8 mouse cellular contexts compared by ENCODE assay signal in the genomic region with DNA sequence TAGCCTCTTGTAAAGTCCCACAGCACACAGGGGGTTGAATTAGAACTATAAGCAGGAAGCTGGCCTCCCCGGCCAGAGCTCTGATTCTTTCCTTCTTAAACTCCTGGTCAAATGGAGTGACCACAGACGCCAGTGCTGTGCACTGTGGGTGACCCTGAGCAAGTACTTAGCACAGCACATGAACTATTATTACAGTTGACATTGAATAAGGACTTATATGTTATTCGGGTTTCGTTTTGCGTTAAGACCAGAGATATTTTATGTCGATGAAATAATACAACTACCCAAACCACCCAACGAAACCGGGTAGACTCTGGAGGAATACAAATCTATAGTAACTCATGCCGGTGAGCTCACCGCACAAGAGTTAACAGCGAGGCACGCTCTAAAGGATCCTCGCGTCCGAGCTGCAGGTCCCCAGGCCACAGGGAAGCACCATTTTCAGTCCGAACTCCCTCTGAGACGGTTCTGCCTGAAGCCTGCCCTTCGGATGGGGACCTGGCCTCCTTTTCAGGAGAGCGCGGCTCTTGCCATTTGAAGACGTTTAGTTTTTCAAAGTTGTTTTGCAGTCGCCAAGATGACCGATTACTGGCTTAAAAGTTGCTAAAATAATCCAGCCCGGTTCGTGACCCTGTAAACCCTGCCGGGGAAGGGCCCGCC. TPM values are rescaled to one million over a fixed set of nuclear protein-coding genes. Genes with fewer than 3 reads are reported as not detected.
A peak's percentile ranks its signal among the peaks of the same experiment; 100 is the strongest.
DNase-seq lines count a peak whose midpoint lies in the region; ATAC-seq and TF ChIP-seq lines count a peak whose summit lies in the region.

No protein-coding gene starts in this region.

- H3K9ac ChIP-seq in heart, embryonic 12.5 days: peak overlapping the region; percentile 77
- peak overlapping the region; percentile 69 for H3K9ac ChIP-seq in heart, postnatal 0 days (replicated peaks; ENCODE audit: low read depth, low read length)
- H3K9ac ChIP-seq in liver, embryonic 16.5 days (ENCODE audit: low read depth, low read length): peak overlapping the region; percentile 72
- H3K9ac ChIP-seq in stomach, embryonic 16.5 days (ENCODE audit: low read length): peak overlapping the region; percentile 87

- ATAC-seq in heart, embryonic 12.5 days (ENCODE audit: insufficient number of reproducible peaks, low FRiP score): no peak
- no peak for ATAC-seq in heart, postnatal 0 days (ENCODE audit: insufficient read depth, low read depth)
- no peak for ATAC-seq in liver, embryonic 16.5 days (ENCODE audit: low read depth)
- ATAC-seq in stomach, embryonic 16.5 days (ENCODE audit: insufficient read depth, low FRiP score): no peak

- peak overlapping the region; percentile 77 for H3K4me2 ChIP-seq in heart, embryonic 12.5 days
- peak overlapping the region; percentile 80 for H3K4me2 ChIP-seq in heart, postnatal 0 days (ENCODE audit: low read depth, low read length)
- peak overlapping the region; percentile 85 for H3K4me2 ChIP-seq in liver, embryonic 16.5 days (ENCODE audit: low read depth, low read length)
- peak overlapping the region; percentile 65 for H3K4me2 ChIP-seq in stomach, embryonic 16.5 days (ENCODE audit: low read depth, low read length)

- H3K4me3 ChIP-seq in heart, embryonic 12.5 days: peak overlapping the region; percentile 67
- H3K4me3 ChIP-seq in heart, postnatal 0 days (ENCODE audit: low read depth, low read length): peak overlapping the region; percentile 66
- peak overlapping the region; percentile 69 for H3K4me3 ChIP-seq in liver, embryonic 16.5 days (ENCODE audit: low read depth, low read length)
- peak overlapping the region; percentile 78 for H3K4me3 ChIP-seq in stomach, embryonic 16.5 days (replicated peaks; ENCODE audit: low read length)

- 2% methylated on average over 27 of the region's 27 CpGs for WGBS in heart, embryonic 12.5 days
- WGBS in heart, postnatal 0 days: under 1% methylated on average over 27 of the region's 27 CpGs
- 2% methylated on average over 27 of the region's 27 CpGs for WGBS in liver, embryonic 16.5 days (ENCODE audit: insufficient replicate concordance)
- WGBS in stomach, embryonic 16.5 days: 2% methylated on average over 27 of the region's 27 CpGs

- peak overlapping the region; percentile 72 for H3K27ac ChIP-seq in heart, embryonic 12.5 days (ENCODE audit: poor library complexity, severe bottlenecking)
- H3K27ac ChIP-seq in heart, postnatal 0 days (ENCODE audit: low read depth): peak overlapping the region; percentile 80
- H3K27ac ChIP-seq in liver, embryonic 16.5 days (ENCODE audit: low read length): peak overlapping the region; percentile 35
- H3K27ac ChIP-seq in stomach, embryonic 16.5 days (ENCODE audit: low read length): peak overlapping the region; percentile 64

- TF ChIP-seq EP300 in heart, postnatal 0 days (IDR thresholded peaks at IDR 0.05; ENCODE audit: low read depth): no peak

- H3K36me3 ChIP-seq in heart, embryonic 12.5 days: peaks cover 19% of the 10 kb centered on the region
- peaks cover 6% of the 10 kb centered on the region; the same call in 1 of the 2 replicates for H3K36me3 ChIP-seq in heart, postnatal 0 days (replicated peaks; ENCODE audit: control insufficient read depth, insufficient read depth, low read length)
- no peaks in the 10 kb centered on the region for H3K36me3 ChIP-seq in liver, embryonic 16.5 days (ENCODE audit: control insufficient read depth, insufficient read depth)
- no peaks in the 10 kb centered on the region for H3K36me3 ChIP-seq in stomach, embryonic 16.5 days (ENCODE audit: control insufficient read depth, insufficient read depth, low read length)

- no peaks in the 10 kb centered on the region for H3K9me3 ChIP-seq in heart, embryonic 12.5 days (replicated peaks)
- H3K9me3 ChIP-seq in heart, postnatal 0 days (replicated peaks; ENCODE audit: control insufficient read depth, low read length): no peaks in the 10 kb centered on the region
- no peaks in the 10 kb centered on the region for H3K9me3 ChIP-seq in liver, embryonic 16.5 days (replicated peaks; ENCODE audit: control insufficient read depth, low read length)
- no peaks in the 10 kb centered on the region for H3K9me3 ChIP-seq in stomach, embryonic 16.5 days (replicated peaks; ENCODE audit: control insufficient read depth, low read length)

- TF ChIP-seq CTCF in heart, postnatal 0 days (IDR thresholded peaks at IDR 0.05; ENCODE audit: low read depth): no peak

- no peak for DNase-seq in heart, adult 8-10 months (ENCODE audit: low spot score)
- DNase-seq in T-cell, adult 2 months (ENCODE audit: low spot score): peak; percentile 2
- peak; percentile 23 for DNase-seq in heart, postnatal 0 days (ENCODE audit: low spot score)
- DNase-seq in thymus, postnatal 10 days (ENCODE audit: low spot score in 2 of 2): no peak
- DNase-seq in cerebellum, postnatal 36 days: no peak

- no peaks in the 10 kb centered on the region for H3K27me3 ChIP-seq in heart, embryonic 12.5 days (replicated peaks)
- H3K27me3 ChIP-seq in heart, postnatal 0 days (ENCODE audit: control insufficient read depth, insufficient read depth, low read length): no peaks in the 10 kb centered on the region
- H3K27me3 ChIP-seq in liver, embryonic 16.5 days (ENCODE audit: control insufficient read depth, insufficient read depth, low read depth, low read length): no peaks in the 10 kb centered on the region
- H3K27me3 ChIP-seq in stomach, embryonic 16.5 days (ENCODE audit: control insufficient read depth, insufficient read depth, low read length): no peaks in the 10 kb centered on the region

- peaks cover 12% of the 10 kb centered on the region for H3K4me1 ChIP-seq in heart, embryonic 12.5 days (replicated peaks)
- 0 out of 2 replicates have a peak, but pooled peaks cover 6% of the 10 kb centered on the region for H3K4me1 ChIP-seq in heart, postnatal 0 days (ENCODE audit: control insufficient read depth, insufficient read depth)
- H3K4me1 ChIP-seq in liver, embryonic 16.5 days (ENCODE audit: control insufficient read depth, low read depth, low read length): peaks cover 18% of the 10 kb centered on the region
- H3K4me1 ChIP-seq in stomach, embryonic 16.5 days (ENCODE audit: control insufficient read depth, insufficient read depth, low read length): peaks cover 12% of the 10 kb centered on the region

RNA-seq across cellular contexts. Expression of a gene that starts 0.6 kb away (rescaled TPM):
- 17.2 and 19.5 TPM in 2 replicates for polyA plus RNA-seq in heart, embryonic 12.5 days (2016; fragmentation: Nextera tagmentation; extraction: Ambion mirVana)
- total RNA-seq in heart, adult 8-10 months (2022): 10 to 100 TPM in 2 of 4 experiments, 1 to 10 TPM in 2; 7.8 to 11.6 (median 10.1) TPM
- 26.4 and 44.2 TPM in 2 replicates for total RNA-seq in heart, postnatal 0 days (2014; rRNA removed; ENCODE audit: low replicate concordance)
- polyA plus RNA-seq in heart, postnatal 0 days (2015; fragmentation: Nextera tagmentation; extraction: Ambion mirVana): 20.2 and 23.3 TPM in 2 replicates
- polyA plus RNA-seq in liver, embryonic 16.5 days (2015; fragmentation: Nextera tagmentation; extraction: Ambion mirVana): 8.2 and 8.5 TPM in 2 replicates
- 32.4 and 35.1 TPM in 2 replicates for polyA plus RNA-seq in stomach, embryonic 16.5 days (2015; fragmentation: Nextera tagmentation; extraction: Ambion mirVana)

RNA-seq across cellular contexts. Expression of a gene that starts 21.8 kb away (rescaled TPM):
- 23.9 and 24.6 TPM in 2 replicates for polyA plus RNA-seq in heart, embryonic 12.5 days (2016; fragmentation: Nextera tagmentation; extraction: Ambion mirVana)
- 10 to 100 TPM; 12.5 to 16.6 (median 14.6) TPM for total RNA-seq in heart, adult 8-10 months (2022)
- 21.2 and 29.2 TPM in 2 replicates for total RNA-seq in heart, postnatal 0 days (2014; rRNA removed; ENCODE audit: low replicate concordance)
- polyA plus RNA-seq in heart, postnatal 0 days (2015; fragmentation: Nextera tagmentation; extraction: Ambion mirVana): 24.9 TPM in 2 replicates
- 11.2 and 11.8 TPM in 2 replicates for polyA plus RNA-seq in liver, embryonic 16.5 days (2015; fragmentation: Nextera tagmentation; extraction: Ambion mirVana)
- 32.5 and 35.1 TPM in 2 replicates for polyA plus RNA-seq in stomach, embryonic 16.5 days (2015; fragmentation: Nextera tagmentation; extraction: Ambion mirVana)

RNA-seq across cellular contexts. Expression of a gene that starts 33.1 kb away (rescaled TPM):
- polyA plus RNA-seq in heart, embryonic 12.5 days (2016; fragmentation: Nextera tagmentation; extraction: Ambion mirVana): 2.5 and 3.2 TPM in 2 replicates
- total RNA-seq in heart, adult 8-10 months (2022): 10 to 100 TPM; 18.1 to 22.8 (median 20.4) TPM
- 12.2 and 14.9 TPM in 2 replicates for total RNA-seq in heart, postnatal 0 days (2014; rRNA removed; ENCODE audit: low replicate concordance)
- 6.3 and 8.8 TPM in 2 replicates for polyA plus RNA-seq in heart, postnatal 0 days (2015; fragmentation: Nextera tagmentation; extraction: Ambion mirVana)
- polyA plus RNA-seq in liver, embryonic 16.5 days (2015; fragmentation: Nextera tagmentation; extraction: Ambion mirVana): 0.81 and 0.93 TPM in 2 replicates
- 5.3 and 6.9 TPM in 2 replicates for polyA plus RNA-seq in stomach, embryonic 16.5 days (2015; fragmentation: Nextera tagmentation; extraction: Ambion mirVana)

RNA-seq across cellular contexts. Expression of a gene that starts 51.4 kb away (rescaled TPM):
- 14.0 and 15.4 TPM in 2 replicates for polyA plus RNA-seq in heart, embryonic 12.5 days (2016; fragmentation: Nextera tagmentation; extraction: Ambion mirVana)
- total RNA-seq in heart, adult 8-10 months (2022): 10 to 100 TPM; 13.8 to 16.8 (median 14.5) TPM
- total RNA-seq in heart, postnatal 0 days (2014; rRNA removed; ENCODE audit: low replicate concordance): 12.3 and 23.6 TPM in 2 replicates
- 9.4 and 10.6 TPM in 2 replicates for polyA plus RNA-seq in heart, postnatal 0 days (2015; fragmentation: Nextera tagmentation; extraction: Ambion mirVana)
- 11.7 and 12.2 TPM in 2 replicates for polyA plus RNA-seq in liver, embryonic 16.5 days (2015; fragmentation: Nextera tagmentation; extraction: Ambion mirVana)
- 19.6 and 19.7 TPM in 2 replicates for polyA plus RNA-seq in stomach, embryonic 16.5 days (2015; fragmentation: Nextera tagmentation; extraction: Ambion mirVana)

Comparison
In these comparisons a context has a peak if more than half of its experiments do, and no peak if none do; other contexts are left out.
1. DNase-seq: peak in T-cell, adult 2 months (single experiment) and heart, postnatal 0 days (single experiment); none in heart, adult 8-10 months (single experiment), thymus, postnatal 10 days (0 of 2) and cerebellum, postnatal 36 days (0 of 2).
2. Peak in every context shown above with its lines, with median percentiles within 50 percentile points of each other: H3K27ac ChIP-seq, H3K4me2 ChIP-seq, H3K4me3 ChIP-seq and H3K9ac ChIP-seq.